Mouse (Mus musculus) CH12.LX (cell line): ENCODE measurements around the gene Ikzf1. TPM values are rescaled to one million over a fixed set of nuclear protein-coding genes. Genes with fewer than 3 reads are reported as not detected.

ENCODE experiments used
- DNase-seq: peaks from one replicate; pipeline ENCODE4 v3.0.0-alpha.2; 2013; ENCODE audit errors: extremely low read depth
- H3K27ac ChIP-seq: 2 replicates; pipeline ENCODE4 v1.5.1; 2012; ENCODE audit warnings: low read depth, mild to moderate bottlenecking, control low read depth, moderate library complexity; ENCODE audit not compliant: insufficient read depth
- H3K27me3 ChIP-seq: replicated peaks from 2 replicates; pipeline ENCODE3; 2012; ENCODE audit warnings: inconsistent platforms
- H3K36me3 ChIP-seq, 2 experiments: replicated peaks in 1 of 2; 2 replicates each; pipeline versions ENCODE3 to v1.6.1; 2012; ENCODE audit warnings: inconsistent platforms in 1 of 2, low read length in 1 of 2, mild to moderate bottlenecking in 1 of 2, mixed read lengths in 1 of 2, moderate library complexity in 1 of 2; ENCODE audit not compliant: control insufficient read depth in 1 of 2, insufficient read depth in 1 of 2
- H3K4me1 ChIP-seq, 2 experiments: 2 replicates each; pipeline ENCODE4 v1.6.1; 2012; ENCODE audit warnings: inconsistent platforms in 1 of 2, moderate library complexity in 1 of 2; ENCODE audit not compliant: insufficient read depth in 2 of 2, control insufficient read depth in 1 of 2
- H3K4me2 ChIP-seq: 2 replicates; pipeline ENCODE4 v1.6.1; 2012; ENCODE audit warnings: low read depth, mild to moderate bottlenecking, control low read depth; ENCODE audit not compliant: poor library complexity, insufficient read depth, severe bottlenecking
- H3K4me3 ChIP-seq, 3 experiments: fragments of 150-350 bp in 1 of 3; sonication (generic) in 1 of 3; replicated peaks in 1 of 3; 2 replicates each; pipeline versions ENCODE3 to v1.5.1; 2011 to 2012; ENCODE audit warnings: low read depth in 2 of 3, low read length in 2 of 3, mild to moderate bottlenecking in 2 of 3, moderate library complexity in 2 of 3, control low read depth in 1 of 3, improper control_type of control experiment in 1 of 3, inconsistent platforms in 1 of 3, mixed read lengths in 1 of 3; ENCODE audit not compliant: poor library complexity in 1 of 3
- H3K79me2 ChIP-seq: replicated peaks from 2 replicates; pipeline ENCODE4 v1.6.1; 2012; ENCODE audit warnings: mild to moderate bottlenecking, moderate library complexity; ENCODE audit not compliant: control insufficient read depth, poor library complexity, insufficient read depth, severe bottlenecking; ENCODE audit errors: extremely low read depth
- H3K9ac ChIP-seq: 2 replicates; pipeline ENCODE4 v1.6.1; 2012; ENCODE audit warnings: low read depth, mild to moderate bottlenecking, control low read depth, moderate library complexity; ENCODE audit not compliant: insufficient read depth
- H3K9me3 ChIP-seq: replicated peaks from 2 replicates; pipeline ENCODE3; 2012; ENCODE audit warnings: low read length, inconsistent platforms, mixed read lengths
- BHLHE40 ChIP-seq: IDR thresholded peaks from 2 replicates; pipeline ENCODE4 v1.6.1; 2011; ENCODE audit warnings: mild to moderate bottlenecking, low read depth, low read length, improper control_type of control experiment
- CHD1 ChIP-seq: IDR thresholded peaks from 2 replicates; pipeline ENCODE4 v1.6.1; 2012; ENCODE audit warnings: low read depth, low read length, improper control_type of control experiment, inconsistent platforms
- CHD2 ChIP-seq: IDR thresholded peaks from 2 replicates; pipeline ENCODE4 v1.6.1; 2011; ENCODE audit warnings: low read length, improper control_type of control experiment
- CTCF ChIP-seq, 2 experiments: IDR thresholded peaks in 1 of 2; conservative IDR thresholded peaks in 1 of 2; 2 replicates each; pipeline ENCODE4 v1.5.1; 2011 to 2012; ENCODE audit warnings: low read depth in 2 of 2, low read length in 2 of 2, improper control_type of control experiment in 1 of 2, inconsistent platforms in 1 of 2, mild to moderate bottlenecking in 1 of 2, moderate library complexity in 1 of 2
- E2F4 ChIP-seq: IDR thresholded peaks from 2 replicates; pipeline ENCODE4 v1.6.1; 2011; ENCODE audit warnings: low read depth, low read length, improper control_type of control experiment; ENCODE audit not compliant: insufficient replicate concordance
- ELF1 ChIP-seq: IDR thresholded peaks from 2 replicates; pipeline ENCODE4 v1.6.1; 2014; ENCODE audit warnings: low read depth, mild to moderate bottlenecking, inconsistent platforms, low read length, improper control_type of control experiment
- EP300 ChIP-seq: IDR thresholded peaks from 2 replicates; pipeline ENCODE4 v1.6.1; 2011; ENCODE audit warnings: low read length, improper control_type of control experiment
- ETS1 ChIP-seq: conservative IDR thresholded peaks from 2 replicates; pipeline ENCODE4 v1.6.1; 2012; ENCODE audit warnings: low read depth, mild to moderate bottlenecking, inconsistent platforms, low read length, improper control_type of control experiment, moderate library complexity
- GABPA ChIP-seq: IDR thresholded peaks from 2 replicates; pipeline ENCODE4 v1.6.1; 2012; ENCODE audit warnings: low read depth, low read length, improper control_type of control experiment, inconsistent platforms; ENCODE audit not compliant: insufficient replicate concordance
- HCFC1 ChIP-seq: IDR thresholded peaks from 2 replicates; pipeline ENCODE4 v1.6.1; 2012; ENCODE audit warnings: low read depth, mild to moderate bottlenecking, inconsistent platforms, low read length, improper control_type of control experiment
- IRF4 ChIP-seq: IDR thresholded peaks from 2 replicates; pipeline ENCODE4 v1.6.1; 2014; ENCODE audit warnings: low read depth, mild to moderate bottlenecking, inconsistent platforms, low read length, improper control_type of control experiment
- JUN ChIP-seq: IDR thresholded peaks from 2 replicates; pipeline ENCODE4 v1.6.1; 2011; ENCODE audit warnings: low read depth, mild to moderate bottlenecking, low read length, improper control_type of control experiment, moderate library complexity; ENCODE audit not compliant: insufficient read depth
- JUND ChIP-seq: conservative IDR thresholded peaks from 2 replicates; pipeline ENCODE4 v1.6.1; 2011; ENCODE audit warnings: low read depth, low read length, improper control_type of control experiment
- KAT2A ChIP-seq: IDR thresholded peaks from 2 replicates; pipeline ENCODE4 v1.6.1; 2012; ENCODE audit warnings: low read length, improper control_type of control experiment, inconsistent platforms; ENCODE audit not compliant: insufficient replicate concordance
- MAFK ChIP-seq: IDR thresholded peaks from 2 replicates; pipeline ENCODE4 v1.6.1; 2011; ENCODE audit warnings: low read length, improper control_type of control experiment; ENCODE audit not compliant: insufficient replicate concordance
- MAX ChIP-seq: IDR thresholded peaks from 2 replicates; pipeline ENCODE4 v1.6.1; 2011; ENCODE audit warnings: low read length, improper control_type of control experiment
- MAZ ChIP-seq: IDR thresholded peaks from 2 replicates; pipeline ENCODE4 v1.6.1; 2012; ENCODE audit warnings: low read depth, mild to moderate bottlenecking, inconsistent platforms, low read length, improper control_type of control experiment, moderate library complexity
- MEF2A ChIP-seq: IDR thresholded peaks from 2 replicates; pipeline ENCODE4 v1.6.1; 2014; ENCODE audit warnings: low read depth, mild to moderate bottlenecking, inconsistent platforms, low read length, improper control_type of control experiment, borderline replicate concordance
- MXI1 ChIP-seq: IDR thresholded peaks from 2 replicates; pipeline ENCODE4 v1.6.1; 2011; ENCODE audit warnings: mild to moderate bottlenecking, low read depth, low read length, improper control_type of control experiment
- MYC ChIP-seq: IDR thresholded peaks from 2 replicates; pipeline ENCODE4 v1.6.1; 2011; ENCODE audit warnings: low read depth, mild to moderate bottlenecking, improper control_type of control experiment, low read length
- NELFE ChIP-seq: IDR thresholded peaks from 2 replicates; pipeline ENCODE4 v1.6.1; 2011; ENCODE audit warnings: low read depth, low read length, improper control_type of control experiment
- NRF1 ChIP-seq: IDR thresholded peaks from 2 replicates; pipeline ENCODE4 v1.6.1; 2014; ENCODE audit warnings: low read depth, mild to moderate bottlenecking, inconsistent platforms, low read length, improper control_type of control experiment, moderate library complexity
- PAX5 ChIP-seq: IDR thresholded peaks from 2 replicates; pipeline ENCODE4 v1.6.1; 2012; ENCODE audit warnings: low read length, inconsistent platforms, mixed read lengths
- POLR2A ChIP-seq: IDR thresholded peaks from 2 replicates; pipeline ENCODE4 v1.6.1; 2011; ENCODE audit warnings: low read depth, mild to moderate bottlenecking, improper control_type of control experiment, low read length
- POLR2AphosphoS2 ChIP-seq: IDR thresholded peaks from 2 replicates; pipeline ENCODE4 v1.6.1; 2011; ENCODE audit warnings: low read depth, low read length, improper control_type of control experiment
- RAD21 ChIP-seq: IDR thresholded peaks from 2 replicates; pipeline ENCODE4 v1.6.1; 2011; ENCODE audit warnings: low read depth, mild to moderate bottlenecking, low read length, improper control_type of control experiment, moderate library complexity
- RCOR1 ChIP-seq: conservative IDR thresholded peaks from 2 replicates; pipeline ENCODE4 v1.6.1; 2012; ENCODE audit warnings: low read depth, mild to moderate bottlenecking, inconsistent platforms, low read length, improper control_type of control experiment
- SIN3A ChIP-seq: IDR thresholded peaks from 2 replicates; pipeline ENCODE4 v1.6.1; 2012; ENCODE audit warnings: low read length, improper control_type of control experiment, inconsistent platforms
- SMC3 ChIP-seq: IDR thresholded peaks from 2 replicates; pipeline ENCODE4 v1.6.1; 2011; ENCODE audit warnings: low read depth, low read length, improper control_type of control experiment
- TBP ChIP-seq: conservative IDR thresholded peaks from 2 replicates; pipeline ENCODE4 v1.6.1; 2011; ENCODE audit warnings: low read depth, low read length, improper control_type of control experiment
- TCF12 ChIP-seq: IDR thresholded peaks from 2 replicates; pipeline ENCODE4 v1.6.1; 2014; ENCODE audit warnings: low read depth, mild to moderate bottlenecking, inconsistent platforms, low read length, improper control_type of control experiment
- UBTF ChIP-seq: IDR thresholded peaks from 2 replicates; pipeline ENCODE4 v1.6.1; 2012; ENCODE audit warnings: low read depth, mild to moderate bottlenecking, inconsistent platforms, low read length, improper control_type of control experiment, moderate library complexity
- USF1 ChIP-seq: IDR thresholded peaks from 2 replicates; pipeline ENCODE4 v1.6.1; 2014; ENCODE audit warnings: low read depth, mild to moderate bottlenecking, inconsistent platforms, low read length, improper control_type of control experiment
- USF2 ChIP-seq: conservative IDR thresholded peaks from 2 replicates; pipeline ENCODE4 v1.6.1; 2011; ENCODE audit warnings: low read depth, low read length, improper control_type of control experiment
- ZC3H11A ChIP-seq: IDR thresholded peaks from 2 replicates; pipeline ENCODE4 v1.6.1; 2012; ENCODE audit warnings: low read depth, mild to moderate bottlenecking, inconsistent platforms, low read length, improper control_type of control experiment
- ZKSCAN1 ChIP-seq: IDR thresholded peaks from 2 replicates; pipeline ENCODE4 v1.6.1; 2012; ENCODE audit warnings: low read depth, inconsistent platforms, low read length, improper control_type of control experiment, borderline replicate concordance
- ZMIZ1 ChIP-seq: IDR thresholded peaks from 2 replicates; pipeline ENCODE4 v1.6.1; 2012; ENCODE audit warnings: low read depth, mild to moderate bottlenecking, inconsistent platforms, low read length, improper control_type of control experiment
- ZNF384 ChIP-seq: IDR thresholded peaks from 2 replicates; pipeline ENCODE4 v1.6.1; 2012; ENCODE audit warnings: low read depth, low read length, improper control_type of control experiment, inconsistent platforms
- dilution Hi-C: fragments of 300-500 bp; cut with MboI; formaldehyde crosslinking; loops from 2 replicates; pipeline ENCODE4 v1.14.3; 2020; ENCODE audit warnings: low sequenced_read_pairs; ENCODE audit not compliant: extremely low pct_unique_long_range_greater_than_20kb, extremely low pct_ligation_motif_present
- in situ Hi-C: fragments of 300-500 bp; cut with MboI; formaldehyde crosslinking; loops from 3 replicates; pipeline ENCODE4 v1.14.3; 2019; ENCODE audit warnings: low sequenced_read_pairs, low pct_ligation_motif_present, low pct_unique_long_range_greater_than_20kb, mixed read lengths
- polyA plus RNA-seq: library from polyadenylated mRNA; unstranded; fragments of >175 nt; gene quantifications from 2 replicates; pipeline ENCODE4 v1.2.1, GENCODE M21; 2012; ENCODE audit warnings: low read depth; ENCODE audit not compliant: insufficient read length
- total RNA-seq, 2 experiments: library from RNA; depleted of rRNA; stranded (reverse); fragments of 300-350 nt in 1 of 2; fragments of >200 nt in 1 of 2; gene quantifications; 2 replicates each; pipeline ENCODE4 v1.2.3; 2012 to 2014

Ikzf1 gene
- total and polyA plus RNA-seq, 3 experiments: 33.1 to 68.7 (median 51.2) TPM

DNA sequence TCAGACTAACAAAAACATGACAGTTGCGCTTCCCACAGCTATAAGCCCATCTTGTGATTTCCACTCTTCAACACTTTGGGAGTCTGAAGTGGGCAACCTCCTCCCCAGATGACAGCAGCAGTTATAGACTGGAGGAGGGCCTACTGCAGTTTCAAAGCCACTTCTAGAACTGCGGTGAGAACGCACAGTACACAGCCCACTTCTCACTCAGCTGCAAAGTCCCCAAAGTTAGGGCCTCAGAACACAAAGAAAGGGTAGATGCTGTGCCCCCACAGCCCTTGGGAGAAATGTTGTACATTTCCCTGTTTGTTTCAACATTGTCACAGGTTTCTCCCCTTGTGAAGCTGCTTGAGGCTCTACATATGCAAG is 16.9 kb upstream of the Ikzf1 start:
- in situ Hi-C loops: no loop called here
- Histone ChIP-seq H3K4me1 (peaks cover 31 to 65% of the 10 kb centered on the region in 2 experiments), H3K27me3 (no peaks in the 10 kb centered on the region), H3K9ac (peak overlapping the region; percentile 64), H3K4me3 (no peak overlapping the region), H3K27ac (peak overlapping the region; percentile 91), H3K79me2 (no peaks in the 10 kb centered on the region), H3K4me2 (peak overlapping the region; percentile 48; the same call in 1 of the 2 replicates), H3K9me3 (no peaks in the 10 kb centered on the region)
- peak; percentile 69 for DNase-seq
- no peak for TF ChIP-seq JUN
- TF ChIP-seq ZNF384: no peak
- no peak for TF ChIP-seq ZC3H11A
- no peak for TF ChIP-seq BHLHE40
- TF ChIP-seq ZKSCAN1: no peak
- no peak for TF ChIP-seq USF2
- no peak; the same call in 1 of the 2 replicates for TF ChIP-seq ETS1
- no peak for TF ChIP-seq MEF2A
- TF ChIP-seq RCOR1: no peak
- TF ChIP-seq JUND: no peak
- TF ChIP-seq MAX: peak; percentile 10; the same call in 1 of the 2 replicates
- no peak for TF ChIP-seq GABPA
- TF ChIP-seq MAZ: no peak
- TF ChIP-seq MXI1: no peak
- no peak for TF ChIP-seq KAT2A
- 0 out of 2 replicates have a peak, but pooled peaks have one; percentile 49 for TF ChIP-seq UBTF
- no peak; the same call in 1 of the 2 replicates for TF ChIP-seq TCF12
- peak; percentile 46; the same call in 1 of the 2 replicates for TF ChIP-seq POLR2AphosphoS2
- TF ChIP-seq SMC3: peak; percentile 1; the same call in 1 of the 2 replicates
- no peak for TF ChIP-seq E2F4
- TF ChIP-seq HCFC1: peak; percentile 44; the same call in 1 of the 2 replicates
- no peak for TF ChIP-seq CHD2
- TF ChIP-seq RAD21: no peak; the same call in 1 of the 2 replicates
- no peak; the same call in 1 of the 2 replicates for TF ChIP-seq ZMIZ1
- TF ChIP-seq PAX5: no peak
- TF ChIP-seq POLR2A: peak; percentile 34; the same call in 1 of the 2 replicates
- peak; percentile 33; the same call in 1 of the 2 replicates for TF ChIP-seq EP300
- TF ChIP-seq SIN3A: 0 out of 2 replicates have a peak, but pooled peaks have one; percentile 17
- no peak for TF ChIP-seq NRF1
- no peak for TF ChIP-seq ELF1
- no peak for TF ChIP-seq TBP
- TF ChIP-seq CHD1: no peak
- no peak for TF ChIP-seq USF1
- no peak; the same call in 1 of the 2 replicates for TF ChIP-seq IRF4
- TF ChIP-seq CTCF (conservative IDR thresholded peaks at IDR 0.05 in 1 of 2, IDR thresholded peaks at IDR 0.05 in 1 of 2; ENCODE audit: low read depth in 2 of 2, low read length in 2 of 2): no peak
- TF ChIP-seq NELFE: peak; percentile 52
- TF ChIP-seq MAFK: no peak
- TF ChIP-seq MYC: no peak
- TF ChIP-seq, all 38 proteins: peak for 9
- dilution Hi-C loops: no loop called here
- no peaks in the 10 kb centered on the region for H3K36me3 ChIP-seq
